Mouse (Mus musculus): ENCODE results near the gene Leng8.

GRCm38 (mm10) chr7:4098832-4099231 lies 38.0 kb upstream of the Leng8 start:
- TF ChIP-seq GATA1 (IDR thresholded peaks at IDR 0.05; ENCODE audit: borderline replicate concordance, low read length): no peak
- TF ChIP-seq FLI1 (IDR thresholded peaks at IDR 0.05; ENCODE audit: low read length): no peak

Data from megakaryocyte, embryonic 14.5 days (primary cell).